Mouse (Mus musculus): ENCODE results near the gene Arl6ip1. TPM values are rescaled to one million over a fixed set of nuclear protein-coding genes. Genes with fewer than 3 reads are reported as not detected.
A peak's percentile ranks its signal among the peaks of the same experiment; 100 is the strongest.

Arl6ip1 gene
- total RNA-seq (2012; rRNA removed) (199 and 201 TPM in 2 replicates), polyA plus RNA-seq (2012; ENCODE audit: insufficient read depth in 1 of 2, insufficient read length in 2 of 2, low read depth in 1 of 2, low replicate concordance in 2 of 2, missing spikeins in 1 of 2) (100 to 1,000 TPM in 1 of 2 experiments, 10 to 100 TPM in 1; 89.7 to 188 TPM)

DNA sequence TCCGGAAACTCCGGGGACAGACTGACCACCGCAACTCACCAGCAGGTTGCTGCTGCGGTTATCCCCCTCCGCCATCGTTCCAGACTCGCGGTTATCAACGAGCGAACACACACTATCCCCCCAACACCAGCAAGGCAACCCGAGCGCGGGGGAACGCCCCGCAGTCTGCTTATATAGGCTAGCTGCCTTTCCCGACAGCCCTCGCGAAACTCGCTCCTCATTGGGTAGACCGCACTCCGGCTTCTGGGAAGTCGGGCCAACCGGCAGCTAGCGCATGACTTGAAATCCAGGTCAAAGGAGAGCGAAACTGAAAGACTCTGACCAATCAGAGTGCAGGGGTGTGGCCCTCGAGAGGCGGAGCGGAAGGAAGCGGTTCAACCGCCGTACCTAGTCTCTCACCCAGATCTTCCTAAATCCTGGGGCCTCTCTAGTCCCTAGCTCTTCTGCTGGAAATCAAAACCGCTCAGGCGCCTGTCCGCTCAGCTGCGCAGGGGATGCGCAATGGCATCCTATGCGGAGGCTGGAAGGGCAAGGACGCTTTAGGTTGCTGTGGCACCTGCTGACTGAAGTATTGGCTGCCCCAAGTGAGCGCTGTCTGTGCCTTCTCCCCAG, at the start of gene Arl6ip1:
TSS of gene Arl6ip1 (minus strand) at position 233 of the 612 bp plus-strand sequence.
- Histone ChIP-seq H3K36me3 (ENCODE audit: control insufficient read depth in 1 of 2, insufficient read depth in 2 of 2, low read length in 2 of 2) (peaks cover under 1 to 31% of the 10 kb centered on the region in 2 experiments; a peak in 3 of 4 replicates), H3K9me3 (replicated peaks; ENCODE audit: insufficient read depth, low read length) (no peaks in the 10 kb centered on the region), H3K4me3 (ENCODE audit: control insufficient read depth in 1 of 2, insufficient read depth in 1 of 2, low read depth in 2 of 2, low read length in 2 of 2) (peak within 1 kb of the TSS; percentile 88 to 91), H3K27ac (ENCODE audit: control insufficient read depth, low read depth, low read length) (peak within 1 kb of the TSS; percentile 93), H3K79me2 (ENCODE audit: control insufficient read depth, insufficient read depth, low read length, poor library complexity) (peaks cover 27% of the 10 kb centered on the region), H3K27me3 (ENCODE audit: control insufficient read depth in 1 of 2, insufficient read depth in 2 of 2, low read length in 2 of 2) (no peaks in the 10 kb centered on the region), H3K4me1 (ENCODE audit: control insufficient read depth in 1 of 2, insufficient read depth in 2 of 2, low read length in 2 of 2) (peaks cover 0 to 14% of the 10 kb centered on the region in 2 experiments; a peak in 3 of 4 replicates), H3K9ac (ENCODE audit: control insufficient read depth, low read depth, low read length, poor library complexity, severe bottlenecking) (peak within 1 kb of the TSS; percentile 94)
- peak; percentile 99 for DNase-seq (ENCODE audit: low read depth, low spot score)
- TF ChIP-seq TAL1 (IDR thresholded peaks at IDR 0.05; ENCODE audit: low read length) (peak; percentile 71), MYB (IDR thresholded peaks at IDR 0.05; ENCODE audit: low read depth, low read length) (peak; percentile 95), BHLHE40 (IDR thresholded peaks at IDR 0.05; ENCODE audit: borderline replicate concordance, low read depth, low read length) (no peak), POLR2A (IDR thresholded peaks at IDR 0.05; ENCODE audit: control insufficient read depth in 1 of 2, insufficient read depth in 1 of 2, low read depth in 1 of 2, low read length in 2 of 2, poor library complexity in 1 of 2) (peak; percentile 98 to 100), ZNF384 (IDR thresholded peaks at IDR 0.05; ENCODE audit: low read depth, low read length) (no peak), ZMIZ1 (IDR thresholded peaks at IDR 0.05; ENCODE audit: low read depth, low read length) (peak; percentile 99), CHD1 (IDR thresholded peaks at IDR 0.05; ENCODE audit: low read depth, low read length) (no peak), NELFE (IDR thresholded peaks at IDR 0.05; ENCODE audit: low read depth, low read length) (peak; percentile 100), POLR2AphosphoS2 (IDR thresholded peaks at IDR 0.05; ENCODE audit: low read length) (peak; percentile 95), KAT2A (conservative IDR thresholded peaks at IDR 0.05; ENCODE audit: low read depth, low read length) (no peak; the same call in none of the 2 replicates), ZC3H11A (IDR thresholded peaks at IDR 0.05; ENCODE audit: low read depth, low read length) (no peak), POLR2AphosphoS5 (IDR thresholded peaks at IDR 0.05; ENCODE audit: borderline replicate concordance, low read depth, low read length) (peak; percentile 94), CHD2 (IDR thresholded peaks at IDR 0.05; ENCODE audit: low read length) (peak; percentile 39), NRF1 (IDR thresholded peaks at IDR 0.05; ENCODE audit: insufficient read depth, low read depth, low read length, poor library complexity, severe bottlenecking) (peak; percentile 67), MAX (IDR thresholded peaks at IDR 0.05; ENCODE audit: low read length) (peak; percentile 41), E2F4 (IDR thresholded peaks at IDR 0.05; ENCODE audit: borderline replicate concordance, low read depth, low read length) (peak; percentile 23; the same call in 1 of the 2 replicates), ETS1 (IDR thresholded peaks at IDR 0.05; ENCODE audit: low read depth, low read length) (no peak; the same call in 1 of the 2 replicates), MAFK (IDR thresholded peaks at IDR 0.05; ENCODE audit: borderline replicate concordance, low read depth, low read length) (no peak), MEF2A (IDR thresholded peaks at IDR 0.05; ENCODE audit: extremely low read depth, insufficient replicate concordance, low read depth, low read length, poor library complexity, severe bottlenecking) (0 out of 2 replicates have a peak, but pooled peaks have one; percentile 33), JUND (IDR thresholded peaks at IDR 0.05; ENCODE audit: low read depth, low read length) (no peak), TBP (IDR thresholded peaks at IDR 0.05; ENCODE audit: low read depth, low read length) (peak; percentile 98), MAZ (IDR thresholded peaks at IDR 0.05; ENCODE audit: low read depth, low read length) (no peak), CTCF (IDR thresholded peaks at IDR 0.05 in 2 of 3, conservative IDR thresholded peaks at IDR 0.05 in 1 of 3; ENCODE audit: control insufficient read depth in 1 of 3, insufficient read depth in 1 of 3, low read depth in 2 of 3, low read length in 3 of 3, poor library complexity in 1 of 3, severe bottlenecking in 1 of 3) (0 out of 6 replicates have a peak, but pooled peaks of 1 of the 3 experiments have one; percentile 3), HCFC1 (IDR thresholded peaks at IDR 0.05; ENCODE audit: low read depth, low read length) (peak; percentile 82), SIN3A (IDR thresholded peaks at IDR 0.05; ENCODE audit: low read length) (peak; percentile 85), USF2 (IDR thresholded peaks at IDR 0.05; ENCODE audit: borderline replicate concordance in 1 of 2, insufficient read depth in 1 of 2, low read depth in 1 of 2, low read length in 2 of 2) (no peak), GATA1 (IDR thresholded peaks at IDR 0.05; ENCODE audit: low read depth, low read length) (no peak), EP300 (IDR thresholded peaks at IDR 0.05; ENCODE audit: low read depth in 1 of 2, low read length in 2 of 2) (peak in 1 of 2 experiments; percentile 89; a peak in 2 of 4 replicates), GABPA (IDR thresholded peaks at IDR 0.05; ENCODE audit: low read depth, low read length) (no peak), MYC (IDR thresholded peaks at IDR 0.05; ENCODE audit: low read depth, low read length) (peak; percentile 57; the same call in 1 of the 2 replicates), USF1 (IDR thresholded peaks at IDR 0.05; ENCODE audit: low read depth, low read length) (peak; percentile 44; the same call in 1 of the 2 replicates), RCOR1 (IDR thresholded peaks at IDR 0.05; ENCODE audit: low read depth, low read length) (peak; percentile 86), SMC3 (IDR thresholded peaks at IDR 0.05; ENCODE audit: low read depth, low read length) (no peak), ZKSCAN1 (IDR thresholded peaks at IDR 0.05; ENCODE audit: low read depth, low read length) (no peak), UBTF (IDR thresholded peaks at IDR 0.05; ENCODE audit: borderline replicate concordance, insufficient read depth, low read depth, low read length) (no peak)
